Mouse (Mus musculus) cortical plate, adult 2 months (tissue): ENCODE data around the gene Cd59b.

Experiments
- CTCF ChIP-seq: fragments of 200-500 bp; IDR thresholded peaks from 2 replicates; pipeline ENCODE4 v1.5.1; 2011; ENCODE audit warnings: mild to moderate bottlenecking, control low read depth, low read length; ENCODE audit not compliant: insufficient read depth; ENCODE audit errors: extremely low read depth
- POLR2A ChIP-seq: fragments of 200-500 bp; IDR thresholded peaks from 2 replicates; pipeline ENCODE4 v1.6.1; 2011; ENCODE audit warnings: mild to moderate bottlenecking, low read length, control low read depth; ENCODE audit not compliant: insufficient read depth; ENCODE audit errors: extremely low read depth

DNA sequence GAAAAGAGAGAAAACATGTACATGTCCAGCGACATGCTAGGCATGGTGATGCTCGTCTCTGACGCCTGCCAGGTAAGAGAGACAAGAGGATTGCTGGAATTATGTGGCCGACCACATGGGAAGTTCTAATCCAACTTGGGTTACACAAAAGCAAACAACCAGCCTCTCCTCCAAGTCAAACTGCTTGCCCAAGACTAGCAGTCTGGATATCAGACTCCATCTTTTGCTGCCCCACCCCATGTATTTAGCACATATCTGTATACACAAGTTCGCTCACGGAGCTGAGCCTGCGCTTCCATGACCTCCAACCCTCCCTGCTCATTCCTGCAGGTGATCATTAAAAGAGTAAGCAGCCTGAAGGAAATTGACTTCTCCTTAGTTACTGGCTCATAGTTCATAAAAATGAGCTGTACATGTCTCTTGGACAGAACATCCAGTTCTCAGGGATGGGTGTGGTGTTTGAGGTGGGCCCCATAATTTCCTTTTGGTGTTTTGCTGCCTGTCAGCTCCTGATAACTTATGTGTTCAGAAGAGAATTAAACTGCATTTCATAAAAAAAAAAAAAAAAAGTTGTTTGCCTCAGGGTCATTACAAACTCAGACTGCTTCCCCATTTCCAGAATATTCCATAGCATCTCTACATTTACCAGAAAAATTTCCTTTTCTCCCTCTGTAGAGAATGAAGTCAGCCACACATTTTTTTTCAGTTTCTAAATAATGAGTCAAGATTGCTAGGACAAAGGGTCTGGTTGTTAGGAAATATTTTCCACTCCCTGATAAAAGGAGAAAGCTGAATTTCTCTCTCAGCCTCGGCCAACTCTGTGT lies 52.2 kb downstream of the Cd59b start:
- no peak for TF ChIP-seq POLR2A
- TF ChIP-seq CTCF: no peak
